Mouse (Mus musculus) liver, postnatal 0 days (tissue): ENCODE results near the gene Rab7.

Source experiments
- CTCF ChIP-seq: sonication (generic); IDR thresholded peaks from 2 replicates; pipeline ENCODE4 v1.5.1; 2016; ENCODE audit warnings: antibody characterized with exemption, low read depth
- EP300 ChIP-seq: IDR thresholded peaks from 2 replicates; pipeline ENCODE4 v1.6.1; 2016; ENCODE audit warnings: antibody characterized with exemption, low read depth, mild to moderate bottlenecking

DNA sequence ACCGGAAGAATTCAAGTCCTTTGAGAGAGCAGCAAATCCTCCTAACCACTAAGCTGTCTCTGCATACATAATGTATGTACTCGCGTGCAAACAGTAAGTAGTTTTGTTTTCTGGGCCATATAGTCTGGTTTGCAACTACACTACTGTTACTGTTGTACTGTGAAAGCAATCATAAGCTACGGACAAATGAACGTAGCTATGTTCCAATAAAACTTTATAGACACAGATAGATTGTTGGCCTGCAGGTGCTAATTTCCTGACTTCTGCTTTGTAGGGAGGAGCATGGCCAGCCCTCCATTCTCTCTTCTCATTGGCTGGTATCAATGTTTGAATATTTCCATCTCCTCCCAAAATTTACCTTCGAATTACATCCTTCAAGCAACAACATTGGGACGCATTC, 38.0 kb upstream of the Rab7 start:
- TF ChIP-seq EP300 (no peak), CTCF (no peak)
